Mouse (Mus musculus): ENCODE data around the gene Gpank1.
"Not testable (repeated sequence)": the region's sequence is repeated elsewhere in the genome, so short reads cannot be mapped to it uniquely, and the experiment has no call there.

The Gpank1 gene

DNA sequence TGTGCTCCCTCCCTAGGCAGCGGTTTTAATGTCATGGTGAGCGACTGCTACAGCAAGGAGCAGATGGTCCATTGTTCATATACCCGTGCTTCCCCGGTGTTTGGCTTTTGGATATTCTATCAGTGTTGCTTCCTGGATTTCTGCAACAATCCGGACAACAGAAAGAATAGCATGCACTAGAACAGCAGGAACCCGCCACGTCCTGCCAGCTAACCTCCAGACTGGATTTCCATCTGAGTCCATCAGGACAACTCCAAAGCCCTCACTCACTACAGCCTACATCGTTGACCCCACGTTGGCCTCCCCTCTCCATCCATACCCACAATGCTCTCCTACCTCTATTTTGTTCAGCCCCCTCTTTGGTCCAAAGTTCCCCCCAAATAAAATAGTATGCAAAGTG is 9.5 kb upstream of the Gpank1 start:
- CTCF ChIA-PET: interaction anchor here in 3 of 4 experiments (0.6 to 2.4 kb wide), 4 partner anchors 10 to 885 kb away, joined by 3 to 6 read pairs (median 5); no protein-coding TSS in a partner anchor

DNA sequence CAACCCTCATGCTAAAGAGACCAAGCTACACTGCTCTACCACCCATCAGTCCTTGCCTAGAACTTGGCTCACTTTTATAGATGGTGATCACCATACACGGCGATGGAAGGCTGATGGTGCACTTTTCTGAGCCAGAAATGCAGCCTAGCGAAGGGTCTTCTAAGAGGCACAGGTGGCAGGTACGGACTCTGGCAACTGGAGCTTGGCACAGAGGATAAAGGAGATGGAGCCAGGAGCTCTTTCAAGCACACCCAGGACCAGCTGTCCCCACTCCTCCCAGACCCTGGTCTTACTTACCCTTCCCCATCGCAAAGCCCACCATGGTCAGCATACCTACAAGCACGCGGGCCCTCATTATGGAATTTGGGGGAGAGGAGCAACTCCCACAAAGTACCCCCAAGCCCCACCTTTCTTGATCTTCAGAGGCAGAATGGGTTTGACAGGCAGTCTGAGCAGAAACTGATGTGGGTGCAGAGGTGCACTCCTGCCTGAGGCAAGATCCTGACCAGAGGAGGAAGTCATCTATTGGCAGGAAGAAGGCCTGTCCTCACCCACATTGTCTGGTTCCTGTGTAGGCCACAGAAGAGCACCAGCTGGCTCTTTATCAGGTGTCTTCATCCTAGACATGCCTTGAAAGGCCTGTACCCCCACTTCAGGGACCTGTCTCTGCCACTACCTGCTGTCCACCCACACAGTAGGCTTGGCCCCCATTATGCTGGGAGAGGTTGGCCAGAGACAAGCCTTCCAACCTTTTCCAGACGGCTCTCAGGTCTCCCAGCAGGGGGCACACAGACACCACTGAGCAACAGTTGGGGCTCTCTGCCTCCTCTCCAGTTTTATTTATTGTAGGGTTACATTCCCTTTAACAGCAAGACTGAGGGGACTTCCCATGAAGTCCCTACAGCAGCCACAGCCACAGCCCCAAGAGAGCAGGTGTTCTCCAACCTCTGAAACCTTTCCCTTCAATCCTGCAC is 5.9 kb upstream of the Gpank1 start, which contains the start of gene Ly6g5b:
Ly6g5b (minus strand) TSS at position 383 of the 974 bp plus-strand sequence.
- ChIA-PET CTCF (interaction anchor here in 3 of 4 experiments (0.6 to 1.4 kb wide), 3 partner anchors 12 to 159 kb away, joined by 3 read pairs; no protein-coding TSS in a partner anchor), POLR2A (interaction anchor here in 2 of 4 experiments (0.7 to 2.3 kb wide), 6 partner anchors 9 to 51 kb away, joined by 3 to 15 read pairs (median 3); partner anchors contain the start of gene D17H6S53E (in 1 of the 2))

More for the DNA sequence above, 9.5 kb upstream of the Gpank1 start:
- POLR2A ChIA-PET: interaction anchor here in 2 of 4 experiments (0.6 to 3.7 kb wide), 10 partner anchors 9 to 159 kb away, joined by 3 to 19 read pairs (median 4); partner anchors contain the start of genes Csnk2b (in 2 of the 2), D17H6S53E (in 2 of the 2), Gpank1 (in 2 of the 2) and Apom (in 1 of the 2)

DNA sequence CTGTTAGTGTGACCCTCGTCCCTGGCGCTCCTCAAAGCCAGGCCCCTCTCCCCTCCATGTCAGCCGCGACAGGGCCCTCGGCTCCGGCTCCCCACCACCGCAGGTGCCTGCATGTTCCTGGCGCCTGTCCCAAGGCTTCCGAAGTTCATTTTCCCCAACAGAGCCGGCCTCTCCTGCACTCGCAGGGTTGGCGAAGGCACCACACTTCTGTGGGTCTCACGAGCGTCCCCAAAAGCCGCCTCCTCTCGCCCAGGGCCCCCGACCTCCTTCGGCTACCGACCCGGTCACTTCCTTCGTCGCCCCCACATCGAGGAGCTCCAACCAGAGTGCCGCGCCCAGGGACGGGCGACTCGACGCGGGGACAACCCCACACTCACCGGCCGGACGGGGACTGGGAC is 511 bp upstream of the Gpank1 start:
- POLR2A ChIA-PET: interaction anchor here (0.6 to 4.4 kb wide), 62 partner anchors 9 to 476 kb away, joined by 3 to 43 read pairs (median 4); partner anchors contain the start of genes Abhd16a (in 2 of the 4), Apom (in 2 of the 4), Ddx39b (in 2 of the 4) and Bag6 (in 1 of the 4)
- CTCF ChIA-PET: interaction anchor here (0.5 to 2.1 kb wide), 15 partner anchors 11 to 137 kb away, joined by 3 to 9 read pairs (median 4); partner anchors contain the start of gene Atp6v1g2 (in 1 of the 4)

DNA sequence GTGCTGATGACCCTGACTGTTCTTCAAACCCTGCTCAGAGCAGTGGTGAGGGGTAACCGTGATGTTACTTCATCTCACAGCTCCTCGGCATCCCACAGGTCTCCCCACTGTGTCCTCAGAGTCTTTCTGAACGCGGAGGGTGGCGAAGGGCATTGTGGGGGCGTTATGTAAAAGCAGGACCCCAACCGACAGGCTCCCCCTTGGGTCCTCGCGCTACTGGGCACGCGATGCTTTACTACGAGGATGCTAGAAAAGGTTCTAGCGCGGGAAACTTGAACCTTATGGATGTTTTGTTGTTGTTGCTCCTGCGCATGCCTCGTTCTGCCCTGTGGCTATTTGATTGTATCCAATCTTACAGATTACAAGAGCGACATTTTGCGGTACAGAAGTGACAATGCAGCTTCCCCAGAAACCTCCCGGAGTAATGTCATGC is 632 bp downstream of the Gpank1 start, which contains the start of gene Csnk2b:
Csnk2b (minus strand) TSS at position 183 of the 433 bp plus-strand sequence.
- ChIA-PET POLR2A (interaction anchor here (0.5 to 4.4 kb wide), 70 partner anchors 9 to 1034 kb away, joined by 3 to 43 read pairs (median 4); partner anchors contain the start of genes Ddx39b (in 3 of the 4), Abhd16a (in 2 of the 4), Apom (in 2 of the 4) and Msh5 (in 2 of the 4)), CTCF (interaction anchor here (0.7 to 2.1 kb wide), 16 partner anchors 9 to 133 kb away, joined by 3 to 9 read pairs (median 4); partner anchors contain the start of genes Apom (in 2 of the 4) and Atp6v1g2 (in 1 of the 4))

DNA sequence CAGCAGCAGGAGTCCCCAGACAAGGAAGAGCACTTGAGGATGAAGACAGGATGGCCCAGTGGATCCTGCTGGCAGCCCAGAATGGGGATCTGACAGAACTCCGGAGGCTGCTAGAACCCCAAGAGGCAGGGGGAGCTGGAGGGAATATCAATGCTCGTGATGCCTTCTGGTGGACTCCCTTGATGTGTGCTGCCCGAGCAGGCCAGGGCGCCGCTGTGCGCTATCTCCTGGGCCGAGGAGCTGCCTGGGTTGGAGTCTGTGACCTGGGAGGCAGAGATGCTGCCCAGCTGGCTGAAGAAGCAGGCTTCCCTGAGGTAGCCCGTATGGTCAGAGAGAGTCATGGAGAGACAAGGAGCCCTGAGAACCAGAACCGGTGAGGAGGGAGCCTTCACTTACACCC is 2.0 kb downstream of the Gpank1 start:
- POLR2A ChIA-PET: interaction anchor here in 1 of 4 experiments (1.7 to 4.0 kb wide), 3 partner anchors 8 to 130 kb away, joined by 4 to 40 read pairs (median 27); partner anchors contain the start of gene Apom
- CTCF ChIA-PET: not testable (repeated sequence)

DNA sequence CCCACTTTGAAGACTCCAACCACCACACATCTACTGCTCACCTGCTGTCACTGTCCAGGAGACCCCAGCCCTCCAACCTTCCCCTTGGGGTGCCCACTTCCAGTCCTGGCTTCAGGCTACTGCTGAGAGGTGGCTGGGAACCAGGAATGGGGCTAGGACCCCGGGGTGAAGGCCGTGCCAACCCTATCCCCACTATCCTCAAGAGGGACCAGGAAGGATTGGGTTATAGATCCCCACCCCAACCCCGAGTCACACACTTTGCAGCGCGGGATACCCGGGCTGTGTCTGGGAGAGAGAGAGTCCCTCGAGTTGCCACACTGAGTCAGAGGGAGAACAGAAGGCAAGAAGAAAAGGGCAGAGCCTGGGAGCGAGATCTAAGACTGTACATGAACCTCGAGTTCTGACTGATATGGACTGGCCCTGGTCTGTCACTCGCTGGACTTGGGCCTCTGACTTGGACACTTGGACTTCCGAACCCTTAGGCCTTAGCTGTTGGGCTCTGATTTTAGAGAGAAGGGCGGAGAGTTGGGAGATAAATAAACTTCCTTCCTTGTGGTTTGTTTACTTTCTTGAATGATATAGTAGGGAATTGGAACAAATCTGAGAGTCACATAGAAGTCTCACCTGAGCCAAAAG is 3.1 kb downstream of the Gpank1 start:
- CTCF ChIA-PET: interaction anchor here in 1 of 4 experiments (1.6 kb wide), 1 partner anchor 103 kb away, joined by 5 read pairs; no protein-coding TSS in a partner anchor

DNA sequence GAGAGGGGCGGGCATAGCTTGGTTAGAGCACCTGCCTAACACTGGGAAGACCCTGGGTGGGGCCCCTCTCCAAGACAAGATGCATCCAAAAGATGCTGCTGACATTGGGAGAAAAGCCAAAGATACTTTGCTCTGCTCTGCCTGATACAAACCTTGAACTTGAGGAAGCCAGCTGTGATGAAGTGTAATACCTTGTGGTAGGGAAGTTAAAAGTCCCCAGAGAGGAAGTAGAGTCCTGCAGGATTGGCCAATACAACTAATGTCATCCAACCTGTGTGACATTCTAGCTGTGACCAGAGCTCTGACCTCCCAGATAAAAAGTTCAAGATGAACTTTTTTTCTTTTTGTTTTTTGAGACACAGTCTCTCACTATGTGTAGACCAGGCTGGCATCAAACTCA is 3.8 kb downstream of the Gpank1 start:
- POLR2A ChIA-PET: interaction anchor here in 2 of 4 experiments (0.6 to 4.1 kb wide), 22 partner anchors 8 to 175 kb away, joined by 3 to 27 read pairs (median 6); partner anchors contain the start of genes Ddah2 (in 2 of the 2), Abhd16a (in 1 of the 2), Bag6 (in 1 of the 2) and Ddx39b (in 1 of the 2)

More for the DNA sequence above, 3.1 kb downstream of the Gpank1 start:
- POLR2A ChIA-PET: interaction anchor here in 2 of 4 experiments (0.8 to 3.9 kb wide), 9 partner anchors 8 to 117 kb away, joined by 3 to 22 read pairs (median 12); partner anchors contain the start of genes Ddah2 (in 2 of the 2), Ddx39b (in 1 of the 2) and Msh5 (in 1 of the 2)

DNA sequence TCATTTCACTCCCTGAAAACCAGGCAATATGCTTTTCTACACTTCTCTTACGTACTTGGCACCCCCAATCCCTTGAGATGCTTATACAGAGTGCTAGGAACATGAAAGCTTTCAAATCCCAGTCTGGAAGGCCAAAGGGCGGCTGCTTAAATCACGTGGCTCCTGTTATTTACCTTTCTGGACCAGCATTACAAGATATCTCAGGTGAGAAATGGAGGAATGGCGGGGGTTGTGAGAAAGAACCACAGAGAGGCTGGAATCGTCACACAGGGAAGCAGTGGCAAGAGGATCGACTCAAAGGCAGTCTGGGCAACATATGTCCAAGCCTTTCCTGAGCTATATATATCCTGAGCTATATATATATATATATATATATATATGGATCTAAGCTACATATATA is 4.3 kb downstream of the Gpank1 start:
- POLR2A ChIA-PET: interaction anchor here (0.6 to 4.1 kb wide), 48 partner anchors 9 to 177 kb away, joined by 3 to 27 read pairs (median 6); partner anchors contain the start of genes Ddah2 (in 2 of the 4), Ddx39b (in 2 of the 4), Msh5 (in 2 of the 4) and Abhd16a (in 1 of the 4)
- CTCF ChIA-PET: interaction anchor here in 3 of 4 experiments (0.6 to 1.9 kb wide), 12 partner anchors 41 to 812 kb away, joined by 3 to 9 read pairs (median 4); partner anchors contain the start of gene Ltb (in 1 of the 3)

More for the DNA sequence above, 3.8 kb downstream of the Gpank1 start:
- CTCF ChIA-PET: interaction anchor here in 2 of 4 experiments (0.6 to 1.6 kb wide), 3 partner anchors 44 to 214 kb away, joined by 3 to 6 read pairs (median 5); no protein-coding TSS in a partner anchor

DNA sequence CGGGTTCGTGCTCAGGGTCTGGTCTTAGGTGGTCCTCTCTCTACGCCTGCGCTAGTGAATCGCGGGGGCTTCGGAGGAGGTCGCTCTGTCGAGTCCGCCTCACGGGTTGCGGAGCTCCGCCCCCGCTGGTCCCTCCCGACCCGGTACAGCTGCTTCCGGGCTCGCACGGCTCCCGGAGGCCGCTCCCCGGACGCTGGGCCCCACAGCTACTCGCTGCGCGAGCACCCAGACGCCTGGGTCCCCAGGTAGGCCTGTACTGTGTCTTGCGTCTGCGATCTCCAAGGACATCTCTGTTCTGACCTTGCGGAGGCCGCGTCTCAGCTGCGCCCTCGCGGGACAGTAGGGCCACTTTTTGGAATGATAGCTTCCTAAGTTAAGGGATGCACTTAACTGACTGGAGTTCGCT is 5.0 kb downstream of the Gpank1 start, which contains the start of gene D17H6S53E:
D17H6S53E (plus strand) TSS at position 168 of the 406 bp plus-strand sequence.
- POLR2A ChIA-PET: interaction anchor here (0.6 to 4.1 kb wide), 53 partner anchors 8 to 228 kb away, joined by 3 to 27 read pairs (median 4); partner anchors contain the start of genes Ddah2 (in 2 of the 4), Ddx39b (in 2 of the 4), Msh5 (in 2 of the 4) and Abhd16a (in 1 of the 4)

DNA sequence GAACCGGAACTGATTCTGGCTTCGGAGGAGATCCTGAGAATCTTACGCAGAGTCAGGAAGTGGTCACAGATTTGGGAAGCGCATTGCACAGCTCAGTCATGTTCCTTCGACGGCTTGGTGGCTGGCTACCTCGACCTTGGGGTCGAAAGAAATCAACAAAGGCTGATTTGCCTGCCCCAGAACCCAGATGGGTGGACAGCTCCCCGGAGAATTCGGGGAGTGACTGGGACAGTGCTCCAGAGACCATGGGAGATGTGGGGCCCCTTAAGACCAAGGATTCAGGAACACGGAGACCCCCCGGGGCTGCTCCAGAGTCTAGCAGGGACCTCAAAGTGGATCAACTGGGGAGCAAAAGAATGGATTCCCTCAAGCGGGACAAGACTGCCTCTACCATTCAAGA is 5.8 kb downstream of the Gpank1 start:
- ChIA-PET CTCF (interaction anchor here in 3 of 4 experiments (0.6 to 1.9 kb wide), 7 partner anchors 17 to 106 kb away, joined by 3 to 9 read pairs (median 3); no protein-coding TSS in a partner anchor), POLR2A (interaction anchor here (0.6 to 4.1 kb wide), 32 partner anchors 8 to 229 kb away, joined by 3 to 27 read pairs (median 7); partner anchors contain the start of genes Ddx39b (in 2 of the 4), C2 (in 1 of the 4), Ddah2 (in 1 of the 4) and Ehmt2 (in 1 of the 4))

More for the DNA sequence above, 5.0 kb downstream of the Gpank1 start, which contains the start of gene D17H6S53E:
- CTCF ChIA-PET: interaction anchor here (0.5 to 1.9 kb wide), 13 partner anchors 40 to 813 kb away, joined by 3 to 13 read pairs (median 4); partner anchors contain the start of gene Ltb (in 1 of the 4)

DNA sequence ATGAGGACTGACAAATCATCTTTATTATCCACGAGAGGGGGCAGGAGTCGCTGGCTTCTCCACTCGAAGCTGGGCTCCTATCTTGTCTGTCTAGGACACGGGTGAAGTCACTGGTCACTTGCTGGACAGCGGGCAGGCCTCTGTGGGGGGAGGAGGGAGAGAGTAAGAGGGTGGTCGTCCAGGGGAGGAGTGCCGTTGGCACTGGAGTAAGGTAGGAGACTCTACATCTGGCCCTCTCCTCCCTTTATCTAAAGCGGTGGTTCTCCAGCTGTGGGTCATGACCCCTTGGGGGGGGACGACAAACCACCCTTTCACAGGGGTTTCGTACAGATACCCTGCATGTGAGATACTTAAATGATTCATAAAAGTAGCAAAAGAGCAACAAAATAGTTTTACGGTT is 7.7 kb downstream of the Gpank1 start:
- POLR2A ChIA-PET: interaction anchor here in 2 of 4 experiments (0.9 to 5.2 kb wide), 11 partner anchors 8 to 164 kb away, joined by 3 to 56 read pairs (median 23); partner anchors contain the start of genes Csnk2b (in 2 of the 2), Ddx39b (in 2 of the 2) and Gpank1 (in 2 of the 2)
- CTCF ChIA-PET: interaction anchor here in 2 of 4 experiments (0.7 to 0.9 kb wide), 2 partner anchors 174 to 197 kb away, joined by 4 to 5 read pairs; no protein-coding TSS in a partner anchor

DNA sequence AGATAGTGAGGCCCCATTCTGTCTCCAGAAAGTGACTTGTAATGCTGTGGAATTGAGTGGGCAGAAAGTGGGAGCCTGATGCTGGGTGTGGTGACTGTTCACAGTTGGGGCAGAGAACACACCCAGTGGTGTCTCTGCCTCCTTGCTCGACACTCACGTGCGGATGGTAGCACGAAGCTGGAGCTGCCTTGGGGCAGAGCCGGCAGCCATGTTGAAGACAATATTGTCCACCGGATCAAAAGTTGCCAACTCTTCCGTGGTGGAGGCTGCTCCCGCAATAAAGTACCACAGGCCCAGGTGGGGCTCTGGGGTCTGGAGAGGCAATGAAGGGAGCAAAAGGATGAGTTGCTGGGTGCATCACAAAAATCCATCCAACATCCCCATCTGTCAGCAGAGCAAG is 9.8 kb downstream of the Gpank1 start:
- CTCF ChIA-PET: interaction anchor here in 3 of 4 experiments (0.6 to 2.0 kb wide), 6 partner anchors 9 to 114 kb away, joined by 3 to 6 read pairs (median 4); partner anchors contain the start of genes Csnk2b (in 1 of the 3) and Gpank1 (in 1 of the 3)
- POLR2A ChIA-PET: interaction anchor here in 3 of 4 experiments (0.6 to 5.2 kb wide), 35 partner anchors 8 to 206 kb away, joined by 3 to 56 read pairs (median 4); partner anchors contain the start of genes Csnk2b (in 3 of the 3), Ddx39b (in 3 of the 3), Gpank1 (in 3 of the 3) and Atp6v1g2 (in 1 of the 3)

DNA sequence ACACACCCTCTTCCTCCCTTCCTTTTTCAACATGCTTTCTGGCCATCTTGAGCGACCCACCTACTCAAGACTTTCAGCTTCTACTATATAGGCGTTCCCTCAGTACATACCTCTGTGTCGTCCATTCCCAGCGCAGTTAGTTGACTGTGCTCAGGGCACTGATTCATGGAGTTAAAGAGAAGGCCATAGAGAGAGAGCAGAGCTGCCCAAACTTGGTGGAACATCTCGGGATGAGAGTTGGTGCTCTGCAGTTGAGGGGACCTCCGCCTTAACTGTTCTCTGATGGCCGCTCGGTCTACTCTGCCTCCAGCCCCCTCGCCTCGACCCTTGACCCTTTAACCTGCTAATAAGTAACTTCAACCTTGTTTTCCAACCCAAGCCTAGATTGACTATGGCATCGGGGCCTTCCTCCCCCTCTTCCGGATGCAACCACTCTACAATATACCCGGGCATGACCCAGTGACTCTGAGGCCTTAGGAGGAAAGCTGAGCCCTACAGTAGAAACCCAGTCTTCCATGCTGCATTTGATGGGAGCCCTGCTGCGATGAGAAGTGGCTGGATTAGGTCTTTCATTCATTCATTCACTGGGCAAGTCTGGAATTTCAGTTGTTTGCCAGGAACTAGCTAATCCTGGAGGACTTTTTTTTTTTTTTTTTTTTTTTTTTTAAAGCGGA is 10.4 kb downstream of the Gpank1 start, which contains the start of gene Apom:
Apom (minus strand) TSS at position 551 of the 674 bp plus-strand sequence.
- POLR2A ChIA-PET: interaction anchor here (0.6 to 5.2 kb wide), 42 partner anchors 9 to 487 kb away, joined by 3 to 56 read pairs (median 4); partner anchors contain the start of genes Csnk2b (in 3 of the 4), Ddx39b (in 3 of the 4), Gpank1 (in 3 of the 4) and Ddah2 (in 1 of the 4)

DNA sequence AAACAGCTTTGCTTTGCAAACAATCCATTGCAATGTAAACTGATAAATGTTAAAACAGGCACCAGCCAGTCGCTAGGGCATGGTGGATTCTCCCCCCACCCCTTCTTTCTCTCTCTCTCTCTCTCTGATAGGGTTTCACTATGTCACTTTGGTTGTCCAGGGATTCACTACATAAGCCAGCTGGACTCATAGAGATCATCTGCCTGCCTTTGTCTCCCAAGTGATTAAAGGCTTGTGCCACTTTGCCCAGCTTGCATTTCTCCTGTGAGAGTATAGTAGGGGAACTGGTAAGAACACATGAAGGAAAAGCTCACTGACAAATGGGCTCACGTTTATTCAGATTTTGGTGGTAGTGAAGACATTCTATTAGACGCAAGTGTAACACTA is 10.9 kb downstream of the Gpank1 start:
- POLR2A ChIA-PET: interaction anchor here (0.6 to 5.2 kb wide), 37 partner anchors 8 to 488 kb away, joined by 3 to 56 read pairs (median 4); partner anchors contain the start of genes Ddx39b (in 3 of the 4), Csnk2b (in 2 of the 4), Gpank1 (in 2 of the 4) and Ddah2 (in 1 of the 4)
- CTCF ChIA-PET: interaction anchor here (0.6 to 1.5 kb wide), 7 partner anchors 8 to 123 kb away, joined by 3 to 8 read pairs (median 4); partner anchors contain the start of genes Csnk2b (in 2 of the 4) and Gpank1 (in 1 of the 4)

More for the DNA sequence above, 10.4 kb downstream of the Gpank1 start, which contains the start of gene Apom:
- CTCF ChIA-PET: interaction anchor here (0.6 to 2.0 kb wide), 10 partner anchors 9 to 123 kb away, joined by 3 to 8 read pairs (median 4); partner anchors contain the start of genes Csnk2b (in 3 of the 4) and Gpank1 (in 2 of the 4)

All from embryonic stem cell, embryonic (primary cell).